ENCODE assay signal across 15 mouse cellular contexts in genomic region chr5:38146524-38146923, GRCm38 (mm10). TPM values are rescaled to one million over a fixed set of nuclear protein-coding genes. Genes with fewer than 3 reads are reported as not detected.
A peak's percentile ranks its signal among the peaks of the same experiment; 100 is the strongest.
DNase-seq lines count a peak whose midpoint lies in the region; ATAC-seq and TF ChIP-seq lines count a peak whose summit lies in the region.
"Had no signal": no experiment of that assay in that cellular context is flagged by ENCODE, and none has a peak within 500 bp of the region (broad histone marks: within the 10 kb centered on the region; RNA-seq: fewer than 3 reads in every experiment).

No protein-coding gene starts in this region.

- peaks cover 3% of the 10 kb centered on the region; the same call in 1 of the 2 replicates for H3K4me1 ChIP-seq in midbrain, embryonic 11.5 days (ENCODE audit: control insufficient read depth, insufficient read depth, low read length)
- 0 out of 2 replicates have a peak, but pooled peaks cover under 1% of the 10 kb centered on the region for H3K4me1 ChIP-seq in midbrain, postnatal 0 days (ENCODE audit: insufficient read depth, low read length)
- H3K4me1 ChIP-seq in lung, embryonic 16.5 days (replicated peaks; ENCODE audit: control insufficient read depth, insufficient read depth, low read length) = no peaks in the 10 kb centered on the region
- peaks cover 1% of the 10 kb centered on the region; the same call in 1 of the 2 replicates for H3K4me1 ChIP-seq in forebrain, embryonic 14.5 days (ENCODE audit: control insufficient read depth, insufficient read depth, low read length)
- H3K4me1 ChIP-seq: embryonic facial prominence, embryonic 13.5 days; liver, embryonic 12.5 days had no signal

- peaks cover 35% of the 10 kb centered on the region; the same call in 1 of the 2 replicates for H3K36me3 ChIP-seq in midbrain, embryonic 11.5 days (ENCODE audit: control insufficient read depth, insufficient read depth, low read length)
- H3K36me3 ChIP-seq in midbrain, postnatal 0 days (ENCODE audit: insufficient read depth, low read length) = peaks cover 73% of the 10 kb centered on the region
- peaks cover 10% of the 10 kb centered on the region for H3K36me3 ChIP-seq in lung, embryonic 16.5 days (ENCODE audit: control insufficient read depth, insufficient read depth, low read length)
- H3K36me3 ChIP-seq in forebrain, embryonic 14.5 days (ENCODE audit: control insufficient read depth, insufficient read depth, low read length) = peaks cover 93% of the 10 kb centered on the region
- H3K36me3 ChIP-seq: liver, embryonic 12.5 days had no signal

- peak; percentile 76 for DNase-seq in midbrain, embryonic 11.5 days (ENCODE audit: low spot score, missing footprints)
- DNase-seq in midbrain, postnatal 0 days (ENCODE audit: low spot score) = no peak
- peak; percentile 13 to 36 for DNase-seq in heart, postnatal 10 days
- DNase-seq in ovary, postnatal 36 days (ENCODE audit: low spot score) = no peak
- no peak for DNase-seq in forebrain, embryonic 14.5 days (ENCODE audit: low spot score)
- DNase-seq: cerebellum, postnatal 10 days; thymus, postnatal 4 days had no signal

- H3K27ac ChIP-seq in midbrain, embryonic 11.5 days (ENCODE audit: low read depth, low read length) = no peak overlapping the region
- H3K27ac ChIP-seq in midbrain, postnatal 0 days (ENCODE audit: low read depth, low read length) = no peak overlapping the region
- no peak overlapping the region for H3K27ac ChIP-seq in lung, embryonic 16.5 days (ENCODE audit: low read length)
- H3K27ac ChIP-seq in forebrain, embryonic 14.5 days (ENCODE audit: low read depth, low read length) = no peak overlapping the region
- H3K27ac ChIP-seq: embryonic facial prominence, embryonic 13.5 days; forebrain, embryonic 15.5 days; layer of hippocampus, adult 2 months; liver, embryonic 12.5 days; midbrain, embryonic 12.5 days; neural tube, embryonic 13.5 days had no signal

- intact Hi-C loops in heart, postnatal 10 days (cut with DNase I) = no loop called here

- no peaks in the 10 kb centered on the region for H3K27me3 ChIP-seq in midbrain, embryonic 11.5 days (ENCODE audit: control insufficient read depth, insufficient read depth, low read length)
- no peaks in the 10 kb centered on the region for H3K27me3 ChIP-seq in midbrain, postnatal 0 days (ENCODE audit: insufficient read depth, low read length)
- H3K27me3 ChIP-seq in lung, embryonic 16.5 days (ENCODE audit: control insufficient read depth, insufficient read depth, low read depth, low read length) = no peaks in the 10 kb centered on the region
- H3K27me3 ChIP-seq in forebrain, embryonic 14.5 days (replicated peaks; ENCODE audit: control insufficient read depth, insufficient read depth, low read length) = no peaks in the 10 kb centered on the region
- H3K27me3 ChIP-seq: embryonic facial prominence, embryonic 13.5 days; forebrain, embryonic 15.5 days; liver, embryonic 12.5 days; midbrain, embryonic 12.5 days; neural tube, embryonic 13.5 days had no signal

- no peak overlapping the region for H3K4me2 ChIP-seq in midbrain, embryonic 11.5 days
- no peak overlapping the region for H3K4me2 ChIP-seq in midbrain, postnatal 0 days (ENCODE audit: low read depth, low read length, poor library complexity, severe bottlenecking)
- no peak overlapping the region for H3K4me2 ChIP-seq in lung, embryonic 16.5 days (ENCODE audit: low read depth, low read length)
- no peak overlapping the region for H3K4me2 ChIP-seq in forebrain, embryonic 14.5 days (ENCODE audit: low read length)
- H3K4me2 ChIP-seq: embryonic facial prominence, embryonic 13.5 days; forebrain, embryonic 15.5 days; liver, embryonic 12.5 days; midbrain, embryonic 12.5 days; neural tube, embryonic 13.5 days had no signal

- ATAC-seq in midbrain, embryonic 11.5 days (ENCODE audit: low FRiP score) = no peak
- ATAC-seq in midbrain, postnatal 0 days (ENCODE audit: low FRiP score) = no peak
- peak; percentile 68 for ATAC-seq in lung, embryonic 16.5 days (ENCODE audit: low read depth)
- no peak for ATAC-seq in frontal cortex, adult (ENCODE audit: low TSS enrichment)
- no peak for ATAC-seq in forebrain, embryonic 14.5 days
- ATAC-seq: forebrain, embryonic 15.5 days; liver, embryonic 12.5 days had no signal

- no peaks in the 10 kb centered on the region for H3K9me3 ChIP-seq in midbrain, embryonic 11.5 days (ENCODE audit: control insufficient read depth, low read length)
- H3K9me3 ChIP-seq in midbrain, postnatal 0 days (ENCODE audit: low read length) = no peaks in the 10 kb centered on the region
- H3K9me3 ChIP-seq in lung, embryonic 16.5 days (ENCODE audit: control insufficient read depth, low read length) = 0 out of 2 replicates have a peak, but pooled peaks cover 2% of the 10 kb centered on the region
- no peaks in the 10 kb centered on the region for H3K9me3 ChIP-seq in forebrain, embryonic 14.5 days (replicated peaks; ENCODE audit: control insufficient read depth, low read length)
- H3K9me3 ChIP-seq: embryonic facial prominence, embryonic 13.5 days; forebrain, embryonic 15.5 days; liver, embryonic 12.5 days; midbrain, embryonic 12.5 days; neural tube, embryonic 13.5 days had no signal

- H3K9ac ChIP-seq in midbrain, embryonic 11.5 days (ENCODE audit: low read length) = no peak overlapping the region
- no peak overlapping the region for H3K9ac ChIP-seq in midbrain, postnatal 0 days (replicated peaks; ENCODE audit: low read length, poor library complexity, severe bottlenecking)
- H3K9ac ChIP-seq in lung, embryonic 16.5 days (ENCODE audit: low read length) = no peak overlapping the region
- no peak overlapping the region for H3K9ac ChIP-seq in forebrain, embryonic 14.5 days (ENCODE audit: low read length)
- H3K9ac ChIP-seq: embryonic facial prominence, embryonic 13.5 days; forebrain, embryonic 15.5 days; liver, embryonic 12.5 days; midbrain, embryonic 12.5 days; neural tube, embryonic 13.5 days had no signal

- no peak for TF ChIP-seq CTCF in midbrain, postnatal 0 days (IDR thresholded peaks at IDR 0.05)

- no peak overlapping the region for H3K4me3 ChIP-seq in midbrain, embryonic 11.5 days (ENCODE audit: low read depth, low read length)
- no peak overlapping the region for H3K4me3 ChIP-seq in midbrain, postnatal 0 days (ENCODE audit: low read depth, low read length)
- H3K4me3 ChIP-seq in lung, embryonic 16.5 days (ENCODE audit: low read length) = no peak overlapping the region
- H3K4me3 ChIP-seq in forebrain, embryonic 14.5 days (ENCODE audit: low read depth, low read length) = no peak overlapping the region
- H3K4me3 ChIP-seq: embryonic facial prominence, embryonic 13.5 days; forebrain, embryonic 15.5 days; layer of hippocampus, adult 2 months; liver, embryonic 12.5 days; midbrain, embryonic 12.5 days; neural tube, embryonic 13.5 days had no signal

- WGBS in midbrain, embryonic 11.5 days = 91% methylated on average over 6 of the region's 6 CpGs
- 93% methylated on average over 6 of the region's 6 CpGs for WGBS in midbrain, postnatal 0 days
- 78% methylated on average over 6 of the region's 6 CpGs for WGBS in lung, embryonic 16.5 days
- WGBS in forebrain, embryonic 14.5 days = 92% methylated on average over 6 of the region's 6 CpGs

RNA-seq across cellular contexts. Expression of gene Nsg1, which starts 13.2 kb away (rescaled TPM):
- polyA plus RNA-seq in midbrain, embryonic 11.5 days (2014; fragmentation: Nextera tagmentation; extraction: Ambion mirVana) = 76.7 and 77.4 TPM in 2 replicates
- 1,351 and 1,527 TPM in 2 replicates for total RNA-seq in midbrain, postnatal 0 days (2014; rRNA removed)
- 1,877 and 1,998 TPM in 2 replicates for polyA plus RNA-seq in midbrain, postnatal 0 days (2015; fragmentation: Nextera tagmentation; extraction: Ambion mirVana)
- 10 to 100 TPM; 16.4 to 19.0 TPM for total RNA-seq in heart, postnatal 10 days (2021)
- 64.9 and 66.1 TPM in 2 replicates for polyA plus RNA-seq in lung, embryonic 16.5 days (2015; fragmentation: Nextera tagmentation; extraction: Ambion mirVana)
- 351 and 354 TPM in 2 replicates for polyA plus RNA-seq in forebrain, embryonic 14.5 days (2014; fragmentation: Nextera tagmentation; extraction: Ambion mirVana)

Comparison
In these comparisons a context has a peak if more than half of its experiments do, and no peak if none do; other contexts are left out.
1. DNase-seq: peak in midbrain, embryonic 11.5 days (single experiment) and heart, postnatal 10 days (2 of 2); none in midbrain, postnatal 0 days (single experiment), ovary, postnatal 36 days (single experiment) and forebrain, embryonic 14.5 days (single experiment).